Mouse (Mus musculus): ENCODE data around the gene Hamp.

GRCm38 (mm10) chr7:30914732-30915131 lies 29.1 kb downstream of the Hamp start, which contains the start of gene Mag:
- TF ChIP-seq CTCF (IDR thresholded peaks at IDR 0.05; ENCODE audit: extremely low read depth, insufficient read depth, insufficient read length, insufficient replicate concordance), result no peak
- TF ChIP-seq POLR2A (IDR thresholded peaks at IDR 0.05; ENCODE audit: low read depth, low read length), result no peak

Measured in spleen, adult 2 months (tissue).